Mouse (Mus musculus): ENCODE measurements around the gene Gcc2. TPM values are rescaled to one million over a fixed set of nuclear protein-coding genes. Genes with fewer than 3 reads are reported as not detected.

Gcc2 gene
- total RNA-seq, 2 experiments from 2014 or later = 76.6 to 79.4 TPM

DNA sequence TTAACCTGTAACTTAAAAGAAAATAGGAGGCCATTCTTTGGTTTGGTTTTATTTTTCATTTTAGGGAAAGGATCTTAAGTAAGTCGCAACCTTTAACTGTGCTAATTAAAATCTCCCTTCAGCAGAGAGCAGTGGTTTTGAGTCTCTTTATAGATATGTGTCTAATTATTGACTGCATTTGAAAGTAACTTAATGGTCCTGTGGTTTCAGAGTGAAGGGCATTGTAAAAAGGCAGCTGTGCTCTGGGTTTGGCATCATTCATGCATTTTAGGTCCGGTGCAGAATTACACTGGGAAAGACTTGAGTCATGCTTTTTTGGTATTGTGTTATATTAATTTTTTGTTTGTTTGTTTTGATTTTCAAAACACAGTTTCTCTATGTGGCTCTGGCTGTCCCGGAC lies 97.1 kb downstream of the Gcc2 start:
- intact Hi-C loops (cut with DNase I) = no loop called here
- DNase-seq (ENCODE audit: low spot score in 2 of 2) = no peak

DNA sequence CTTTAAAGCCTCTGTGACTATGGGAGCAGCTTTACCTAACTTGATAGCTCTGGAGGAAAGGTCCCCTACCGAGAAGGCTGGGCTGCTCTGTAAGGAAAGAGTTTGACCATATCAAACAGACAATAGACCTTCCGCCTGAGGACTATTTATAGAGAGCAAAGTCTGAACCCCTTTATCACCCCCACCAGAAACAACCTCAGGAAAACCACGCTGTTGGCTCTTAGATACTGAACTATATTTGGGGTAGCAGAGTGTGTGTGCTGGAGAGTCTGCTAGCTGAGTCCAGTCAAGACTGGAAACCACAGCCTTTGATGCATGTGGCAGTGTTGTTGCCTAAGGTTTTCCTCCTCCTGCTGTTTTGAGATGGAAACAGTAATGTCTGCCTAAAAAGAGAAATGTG lies 99.3 kb downstream of the Gcc2 start:
- DNase-seq (ENCODE audit: low spot score in 2 of 2) = no peak
- intact Hi-C loops (cut with DNase I) = no loop called here

Other genes starting within 250 kb of the Gcc2 start
- not detected for gene AW822073, start 30.6 kb upstream of the Gcc2 start, total RNA-seq (2021)
- not detected for gene Duxf3, start 22.8 kb upstream of the Gcc2 start, total RNA-seq (2021)
- not detected for gene Gm4981, start 18.8 kb upstream of the Gcc2 start, total RNA-seq (2021)
- 10 to 100 TPM; 28.9 to 29.5 TPM for gene Lims1, start 68.0 kb downstream of the Gcc2 start, total RNA-seq (2021)
- 10 to 100 TPM; 78.5 to 82.9 TPM for gene Ranbp2, start 191.4 kb downstream of the Gcc2 start, total RNA-seq (2021)
- gene Ccdc138, start 242.5 kb downstream of the Gcc2 start, total RNA-seq (2021) = 1 to 10 TPM; 4.9 to 6.3 TPM

Data from left cerebral cortex, postnatal 14 days (tissue).